Mouse (Mus musculus) cerebellum, adult (tissue): ENCODE results near the gene Gm20388.

Experiments
- ATAC-seq: cut with Nextera tagmentation; 2 replicates; pipeline ENCODE4 v1.9.2; 2017; ENCODE audit warnings: mild to moderate bottlenecking, moderate library complexity, mixed read lengths; ENCODE audit not compliant: insufficient number of reproducible peaks, low FRiP score, low TSS enrichment

Gene Gm20388

GRCm38 (mm10) chr8:120215416-120216141, 304.9 kb downstream of the Gm20388 start:
- no peak for ATAC-seq

DNA sequence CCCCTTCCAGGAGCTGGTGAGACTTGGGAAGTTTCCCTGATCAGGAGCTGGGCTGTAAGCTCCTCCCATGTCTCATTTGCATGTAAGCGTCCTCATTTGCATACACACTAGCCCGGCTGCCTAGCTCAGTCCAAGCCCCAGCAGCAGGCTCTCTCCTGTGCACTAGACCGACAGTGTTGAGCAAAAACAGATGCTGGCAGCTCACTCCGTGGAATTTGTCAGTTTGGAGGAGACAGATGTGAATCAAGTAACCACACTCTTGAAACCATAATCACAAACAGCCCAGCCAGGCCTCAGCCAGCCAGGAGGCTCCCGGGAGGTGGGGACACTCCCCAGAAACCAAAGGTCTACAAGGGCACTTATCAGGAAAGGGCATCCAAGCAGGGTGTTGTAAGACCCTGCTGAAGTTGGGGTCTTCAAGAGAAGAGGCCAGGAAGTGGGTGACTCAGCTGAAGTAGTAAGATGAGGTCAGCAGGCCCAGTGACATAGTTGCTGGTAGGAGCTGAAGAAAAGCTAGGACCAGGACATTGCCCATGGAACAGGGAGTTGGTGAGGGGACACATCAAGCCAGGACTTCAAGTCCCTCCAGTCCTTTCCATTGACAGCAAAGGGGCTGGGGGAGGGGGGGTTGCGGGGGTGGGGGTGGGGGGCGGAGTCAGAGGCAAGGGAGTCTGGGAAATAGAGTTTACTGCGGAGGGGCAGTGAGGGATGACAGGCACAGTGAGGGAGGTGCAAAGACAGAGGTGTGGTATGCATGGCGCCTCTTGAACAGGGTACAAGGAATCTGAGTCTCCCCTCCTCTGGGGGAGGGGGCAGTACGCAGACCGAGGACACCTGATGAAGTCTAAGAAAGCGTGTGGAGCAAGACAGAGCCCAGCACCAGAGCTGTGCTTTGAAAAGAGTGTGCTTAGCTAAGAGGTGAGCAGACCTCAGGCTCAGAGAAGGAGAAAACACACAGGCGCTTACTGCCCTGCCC, 306.5 kb downstream of the Gm20388 start:
- no peak for ATAC-seq

DNA sequence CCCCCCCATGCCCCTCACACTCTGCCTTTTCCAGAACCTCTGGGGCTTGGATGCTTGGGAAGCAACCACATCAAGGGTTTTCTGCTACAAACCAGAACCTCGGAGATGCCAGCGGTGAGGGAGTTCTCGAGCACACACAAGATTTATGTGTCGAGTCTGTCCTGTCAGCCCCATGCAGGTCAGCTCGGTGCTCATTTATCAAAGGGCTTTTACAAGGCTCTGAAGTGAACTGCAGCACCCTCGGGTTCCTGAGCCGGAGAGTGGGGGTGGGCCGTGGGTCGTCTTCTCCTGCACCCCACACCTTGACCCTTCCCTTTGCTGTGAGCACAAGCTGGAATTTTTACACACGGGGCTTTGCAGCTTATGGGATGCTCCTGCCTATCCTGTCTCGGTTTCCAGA, 311.9 kb downstream of the Gm20388 start:
- no peak for ATAC-seq

- no peak for ATAC-seq
Observed at GRCm38 (mm10) chr8:120224521-120225420, 314.1 kb downstream of the Gm20388 start.

- no peak for ATAC-seq
Observed at GRCm38 (mm10) chr8:120225421-120226151, 314.9 kb downstream of the Gm20388 start.

GRCm38 (mm10) chr8:120226700-120227577, 316.3 kb downstream of the Gm20388 start:
- ATAC-seq: no peak

DNA sequence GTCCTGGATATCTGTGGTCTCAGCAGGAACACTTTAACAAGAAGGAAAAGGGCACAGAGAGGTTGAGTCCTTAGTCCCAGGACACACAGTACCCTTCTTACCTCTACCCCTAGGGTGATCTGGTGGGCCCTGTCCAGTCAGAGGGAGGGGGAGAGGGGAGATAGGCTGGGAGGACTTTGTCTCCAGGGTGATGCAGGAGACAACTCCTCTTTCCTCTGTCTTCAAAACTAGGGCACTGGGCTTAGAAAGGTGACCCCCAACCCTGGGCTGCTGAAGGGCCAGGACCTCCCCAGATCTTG, 316.9 kb downstream of the Gm20388 start:
- no peak for ATAC-seq

DNA sequence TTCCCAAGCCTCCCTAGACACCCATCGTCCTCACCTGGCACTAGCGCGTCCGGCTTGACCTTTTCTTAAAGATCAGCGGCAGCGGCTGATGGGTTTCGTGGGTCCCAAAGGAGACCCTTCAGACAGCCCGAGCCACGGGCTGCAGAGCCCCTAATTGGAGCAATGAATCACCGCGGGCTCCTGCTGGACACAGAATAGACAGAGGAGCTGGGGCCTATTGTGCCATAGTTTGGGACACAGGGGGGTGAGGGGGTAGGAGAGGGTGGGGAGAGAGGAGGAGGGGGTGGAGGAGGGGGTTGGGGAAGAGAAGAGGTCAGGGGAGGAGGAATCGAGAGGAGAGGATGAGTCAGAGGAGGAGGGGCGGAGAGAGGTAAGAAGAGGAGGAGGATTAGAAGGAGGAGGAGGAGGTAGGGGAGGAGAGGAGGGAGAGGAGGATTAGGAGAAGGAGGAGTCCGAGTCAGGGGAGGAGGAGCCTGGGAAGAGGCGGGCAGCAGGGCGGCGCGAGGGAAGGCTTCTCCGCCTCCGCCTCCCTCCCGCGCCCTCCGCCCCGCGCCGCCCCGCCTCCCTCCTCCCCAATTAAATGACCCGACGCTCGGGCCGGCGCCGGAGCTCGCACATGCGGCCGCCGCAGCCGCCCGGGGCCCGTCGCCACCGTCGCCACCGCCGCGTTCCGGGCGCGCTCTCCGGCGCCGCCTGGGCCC, 317.4 kb downstream of the Gm20388 start, which contains the start of gene Gse1:
TSS of gene Gse1 (plus strand) at position 566 of the 701 bp plus-strand sequence.
- ATAC-seq: peak; percentile 77

- ATAC-seq: no peak
Observed at GRCm38 (mm10) chr8:120228781-120229573, 318.3 kb downstream of the Gm20388 start.

GRCm38 (mm10) chr8:120229574-120229916, 318.9 kb downstream of the Gm20388 start:
- ATAC-seq: no peak

DNA sequence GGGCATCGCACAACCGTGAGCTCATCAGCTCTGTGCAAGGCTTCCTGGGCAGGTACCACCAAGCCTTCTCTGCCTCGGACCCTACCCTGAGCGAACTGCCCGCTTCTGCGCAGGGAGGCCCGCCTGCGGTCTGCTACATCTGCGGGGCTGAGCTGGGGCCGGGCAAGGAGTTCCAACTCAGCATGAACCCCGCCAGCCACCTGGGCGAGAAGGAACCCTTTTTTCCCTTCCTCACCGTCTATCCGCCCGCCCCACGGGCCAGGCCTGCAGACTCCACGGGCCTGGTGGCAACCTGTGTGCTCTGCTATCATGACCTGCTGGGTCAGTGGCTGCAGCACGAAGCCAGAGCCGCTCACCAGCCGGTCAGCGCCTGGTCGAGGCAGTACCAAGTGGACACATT, 319.4 kb downstream of the Gm20388 start:
- no peak for ATAC-seq

DNA sequence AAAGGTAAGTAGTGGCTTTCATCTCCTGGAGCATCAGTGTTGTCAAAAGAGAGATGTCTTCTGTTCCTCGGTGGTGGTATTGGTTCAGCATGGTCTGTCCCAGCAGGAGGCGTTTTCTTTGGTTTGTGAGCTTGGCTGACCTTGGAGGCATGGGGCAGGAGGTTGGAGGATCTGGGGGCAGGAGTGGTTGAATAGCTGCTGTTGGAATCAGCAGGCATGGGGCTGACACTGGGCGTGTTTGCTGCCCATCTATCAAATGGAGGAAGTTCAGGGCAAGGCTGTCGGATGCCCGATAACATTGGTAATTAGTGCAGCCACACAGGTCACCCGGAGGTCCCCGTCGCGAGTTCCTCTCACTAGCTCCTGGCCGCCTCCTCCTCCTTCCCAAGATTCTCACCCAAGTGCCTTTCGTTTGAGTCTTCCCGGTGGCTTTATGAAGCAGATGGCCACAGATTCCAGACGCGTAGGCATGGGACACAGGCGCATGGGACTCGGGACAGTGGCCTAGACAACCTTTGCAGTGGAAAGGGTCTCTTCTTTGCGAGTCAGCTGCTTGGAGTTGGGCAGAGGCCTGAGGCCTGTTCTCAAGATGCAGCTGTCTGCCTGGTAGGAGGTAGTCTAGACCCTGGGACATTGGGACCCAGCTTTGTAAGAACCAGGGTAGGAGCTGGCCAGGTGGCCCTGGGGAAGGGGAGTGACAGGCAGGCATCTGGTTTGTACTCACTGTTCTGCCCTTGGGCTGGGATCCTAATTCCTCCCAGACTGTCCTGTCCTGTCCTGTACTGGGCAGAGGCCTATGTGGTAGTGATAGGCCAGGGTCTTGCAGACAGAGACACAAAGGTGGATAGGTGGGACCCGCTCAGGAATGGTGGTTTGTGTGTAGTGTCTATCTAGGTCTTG, 320.3 kb downstream of the Gm20388 start:
- ATAC-seq: no peak

DNA sequence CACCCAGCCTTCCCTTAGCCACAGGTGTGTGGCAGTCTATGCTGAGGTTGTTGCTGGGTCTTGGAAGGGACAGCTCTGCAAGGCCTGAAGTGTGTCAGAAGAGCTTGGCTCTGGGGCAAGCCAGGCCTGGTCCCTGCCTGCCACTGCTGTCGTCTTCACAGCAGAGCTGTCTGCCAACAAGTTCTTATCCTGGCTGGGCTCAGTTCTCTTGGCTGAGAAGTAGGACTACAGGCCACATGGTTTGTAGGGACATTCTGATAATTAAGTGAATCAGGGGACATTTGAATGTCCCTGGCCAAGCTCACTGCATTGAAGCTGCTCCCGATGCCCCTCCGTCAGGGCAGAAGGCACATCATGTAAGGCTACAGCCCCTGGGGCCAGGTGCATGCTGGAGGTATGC, 321.2 kb downstream of the Gm20388 start:
- no peak for ATAC-seq

DNA sequence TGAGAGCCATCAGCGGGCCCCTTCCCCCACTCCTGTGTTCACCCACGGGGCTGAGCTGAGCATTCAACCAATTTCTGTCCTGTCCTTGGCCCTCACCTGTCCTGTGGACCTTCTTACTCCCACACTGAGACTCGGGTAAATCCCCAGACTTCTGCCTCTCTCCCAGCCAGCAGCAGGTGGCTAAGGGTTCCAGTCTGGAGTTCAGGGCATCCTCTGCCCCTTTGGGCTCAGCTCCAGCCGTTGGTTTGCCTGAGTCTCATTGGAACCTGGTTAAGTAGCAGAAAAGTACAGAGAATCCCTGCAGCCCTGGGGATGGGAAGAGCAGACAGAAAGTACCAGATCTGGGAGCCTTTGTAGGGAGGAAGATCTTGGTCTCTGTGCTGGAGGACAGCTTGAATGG, 321.8 kb downstream of the Gm20388 start:
- no peak for ATAC-seq

- ATAC-seq: no peak
Observed at GRCm38 (mm10) chr8:120232913-120233312, 322.3 kb downstream of the Gm20388 start.

DNA sequence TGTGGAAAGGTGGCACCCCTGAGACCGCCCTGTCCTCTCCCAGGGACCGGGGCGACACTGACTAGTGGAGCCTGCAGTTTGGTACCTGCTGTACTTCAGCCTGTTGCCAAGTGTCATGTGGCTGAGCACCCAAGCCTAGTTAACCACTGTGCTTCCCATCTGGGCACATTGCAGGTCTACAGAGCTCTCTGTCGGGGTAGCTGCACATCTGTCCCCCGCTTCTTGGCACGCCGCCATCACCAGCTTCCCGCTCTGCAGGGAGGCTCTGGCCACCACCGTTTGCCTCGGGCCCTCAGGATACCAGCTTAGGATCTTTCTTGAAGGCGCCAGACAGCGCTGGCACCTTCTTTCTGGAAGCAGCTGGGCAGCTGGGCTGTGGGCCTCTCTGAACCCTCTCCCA, 323.8 kb downstream of the Gm20388 start:
- ATAC-seq: no peak

- ATAC-seq: no peak
Observed at GRCm38 (mm10) chr8:120234866-120235265, 324.2 kb downstream of the Gm20388 start.
